Mouse (Mus musculus): ENCODE measurements around the gene Ctps2. TPM values are rescaled to one million over a fixed set of nuclear protein-coding genes. Genes with fewer than 3 reads are reported as not detected.

The Ctps2 gene
- polyA plus RNA-seq, 1 experiment, result 30.5 TPM

DNA sequence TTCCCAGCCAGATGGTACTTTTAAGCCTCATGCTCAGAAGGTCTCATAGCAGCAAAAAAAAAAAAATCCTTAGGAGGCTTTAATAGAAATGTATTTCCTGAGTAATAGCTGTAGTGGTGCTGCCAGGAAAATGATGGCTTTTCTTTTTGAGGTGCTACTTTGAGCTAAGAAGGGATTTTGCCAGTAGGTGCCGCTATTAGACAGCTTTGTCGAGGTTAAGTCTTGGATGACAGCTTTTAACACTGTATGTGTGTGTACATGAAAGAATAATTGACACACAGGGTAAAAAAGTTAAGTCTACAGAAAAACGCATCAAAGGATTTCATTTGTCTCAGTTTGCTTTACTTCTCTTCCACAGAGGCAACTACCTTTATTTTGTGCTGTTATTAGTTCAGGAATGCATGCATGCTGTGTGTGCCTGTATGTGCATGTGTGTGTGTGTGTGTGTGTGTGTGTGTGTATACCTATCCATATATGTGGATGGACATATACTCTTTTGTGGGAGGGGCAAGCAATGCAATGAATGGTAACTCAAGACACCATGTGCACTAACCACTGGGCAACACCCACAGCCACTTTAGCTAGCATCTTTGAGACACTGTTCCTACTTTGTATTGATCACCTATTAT is 48.9 kb downstream of the Ctps2 start:
- Histone ChIP-seq H3K27ac (ENCODE audit: control insufficient read depth, insufficient read depth, low read depth, low read length, poor library complexity) (no peak overlapping the region), H3K4me1 (ENCODE audit: control insufficient read depth, insufficient read depth, low read length) (no peaks in the 10 kb centered on the region), H3K4me3 (replicated peaks; ENCODE audit: control insufficient read depth, low read depth, low read length) (no peak overlapping the region)
- 40% methylated on average over 3 of the region's 3 CpGs for WGBS
- TF ChIP-seq CTCF (IDR thresholded peaks at IDR 0.05; ENCODE audit: control insufficient read depth, insufficient read depth, low read length), result no peak
- no peak for TF ChIP-seq POLR2A (IDR thresholded peaks at IDR 0.05; ENCODE audit: borderline replicate concordance, control insufficient read depth, low read depth, low read length)

DNA sequence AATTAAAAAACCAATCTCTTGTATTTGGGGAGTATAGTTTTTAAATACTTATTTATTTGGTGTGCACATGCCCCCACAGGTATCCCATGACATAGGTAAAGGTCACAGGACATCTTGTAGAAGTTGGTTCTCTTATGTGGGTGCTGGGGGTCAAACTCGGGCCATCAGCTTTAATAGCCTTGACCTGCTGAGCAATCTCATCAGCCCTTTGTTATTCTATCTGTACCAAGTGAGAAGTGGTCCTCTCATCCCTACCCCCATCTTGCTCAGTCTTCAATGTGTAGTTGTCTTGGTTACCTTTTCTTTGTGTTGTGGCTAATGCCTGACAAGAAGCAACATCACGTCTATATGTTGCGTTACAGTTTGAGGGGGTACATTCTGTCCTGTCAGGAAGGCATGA is 56.9 kb downstream of the Ctps2 start:
- Histone ChIP-seq H3K4me1 (ENCODE audit: control insufficient read depth, insufficient read depth, low read length) (no peaks in the 10 kb centered on the region), H3K4me3 (replicated peaks; ENCODE audit: control insufficient read depth, low read depth, low read length) (no peak overlapping the region), H3K27ac (ENCODE audit: control insufficient read depth, insufficient read depth, low read depth, low read length, poor library complexity) (no peak overlapping the region)
- WGBS, result 83% methylated on average over 3 of the region's 3 CpGs
- TF ChIP-seq POLR2A (IDR thresholded peaks at IDR 0.05; ENCODE audit: borderline replicate concordance, control insufficient read depth, low read depth, low read length), result no peak
- TF ChIP-seq CTCF (IDR thresholded peaks at IDR 0.05; ENCODE audit: control insufficient read depth, insufficient read depth, low read length), result no peak

- Histone ChIP-seq H3K4me1 (ENCODE audit: control insufficient read depth, insufficient read depth, low read length) (no peaks in the 10 kb centered on the region), H3K27ac (ENCODE audit: control insufficient read depth, insufficient read depth, low read depth, low read length, poor library complexity) (no peak overlapping the region), H3K4me3 (replicated peaks; ENCODE audit: control insufficient read depth, low read depth, low read length) (no peak overlapping the region)
- TF ChIP-seq CTCF (IDR thresholded peaks at IDR 0.05; ENCODE audit: control insufficient read depth, insufficient read depth, low read length), result no peak
- no peak for TF ChIP-seq POLR2A (IDR thresholded peaks at IDR 0.05; ENCODE audit: borderline replicate concordance, control insufficient read depth, low read depth, low read length)
- WGBS, result 79% methylated on average over 4 of the region's 4 CpGs
Measured at GRCm38 (mm10) chrX:162963840-162964239, 62.8 kb downstream of the Ctps2 start.

DNA sequence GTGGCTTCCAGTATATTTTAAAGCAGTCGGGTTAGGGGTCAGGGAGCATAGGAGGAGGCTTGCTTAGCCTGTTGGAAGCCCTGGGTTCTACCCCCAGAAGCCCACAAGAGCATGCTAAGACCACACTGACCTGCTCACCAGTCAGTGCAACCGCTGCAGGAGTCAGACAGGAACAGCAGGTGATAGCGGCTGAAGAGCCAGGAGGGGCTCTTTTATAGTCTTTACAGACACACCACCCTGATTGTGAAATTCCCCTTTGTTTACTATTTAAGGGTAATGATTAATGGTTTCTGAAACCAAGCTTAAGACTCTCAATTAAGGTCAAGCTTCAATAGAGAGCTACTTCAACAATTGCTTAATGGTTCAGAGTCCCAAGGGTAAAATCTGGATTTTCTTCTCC is 63.3 kb downstream of the Ctps2 start, which contains the start of gene S100g:
TSS of gene S100g (minus strand) at position 217 of the 400 bp plus-strand sequence.
- no peak within 1 kb of the TSS for H3K27ac ChIP-seq (ENCODE audit: control insufficient read depth, insufficient read depth, low read depth, low read length, poor library complexity)
- WGBS, result 69% methylated on average over 3 of the region's 3 CpGs
- TF ChIP-seq POLR2A (IDR thresholded peaks at IDR 0.05; ENCODE audit: borderline replicate concordance, control insufficient read depth, low read depth, low read length) (no peak), CTCF (IDR thresholded peaks at IDR 0.05; ENCODE audit: control insufficient read depth, insufficient read depth, low read length) (no peak)

DNA sequence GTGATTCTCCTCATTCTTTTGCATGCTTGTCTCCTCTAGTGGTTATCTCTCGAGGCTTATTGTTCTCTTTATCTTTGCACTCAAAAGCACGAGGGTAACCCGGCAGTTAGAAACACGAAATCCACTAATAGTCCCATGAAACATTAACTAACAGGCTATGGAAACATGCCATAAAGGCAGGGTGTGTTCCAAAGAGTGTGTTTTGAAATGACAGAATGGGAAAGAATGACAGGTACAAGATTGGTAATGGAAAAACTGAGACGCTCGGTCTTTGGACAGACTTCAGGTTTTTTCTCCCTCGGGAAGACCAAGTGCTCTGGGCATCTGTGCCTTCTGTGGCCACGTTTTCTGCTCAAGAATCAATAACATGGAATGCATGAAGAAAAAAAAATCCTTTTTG is 66.4 kb downstream of the Ctps2 start:
- TF ChIP-seq CTCF (IDR thresholded peaks at IDR 0.05; ENCODE audit: control insufficient read depth, insufficient read depth, low read length) (no peak), POLR2A (IDR thresholded peaks at IDR 0.05; ENCODE audit: borderline replicate concordance, control insufficient read depth, low read depth, low read length) (no peak)
- no peak overlapping the region for H3K27ac ChIP-seq (ENCODE audit: control insufficient read depth, insufficient read depth, low read depth, low read length, poor library complexity)
- 68% methylated on average over 8 of the region's 8 CpGs for WGBS
- no peaks in the 10 kb centered on the region for H3K4me1 ChIP-seq (ENCODE audit: control insufficient read depth, insufficient read depth, low read length)
- H3K4me3 ChIP-seq (replicated peaks; ENCODE audit: control insufficient read depth, low read depth, low read length), result no peak overlapping the region

More for the DNA sequence above, 63.3 kb downstream of the Ctps2 start, which contains the start of gene S100g:
- H3K4me3 ChIP-seq (replicated peaks; ENCODE audit: control insufficient read depth, low read depth, low read length), result no peak within 1 kb of the TSS
- no peaks in the 10 kb centered on the region for H3K4me1 ChIP-seq (ENCODE audit: control insufficient read depth, insufficient read depth, low read length)

GRCm38 (mm10) chrX:162976194-162976593 is 75.2 kb downstream of the Ctps2 start:
- no peak for TF ChIP-seq POLR2A (IDR thresholded peaks at IDR 0.05; ENCODE audit: borderline replicate concordance, control insufficient read depth, low read depth, low read length)
- no peak for TF ChIP-seq CTCF (IDR thresholded peaks at IDR 0.05; ENCODE audit: control insufficient read depth, insufficient read depth, low read length)
- WGBS, result 72% methylated on average over 3 of the region's 3 CpGs
- no peaks in the 10 kb centered on the region for H3K4me1 ChIP-seq (ENCODE audit: control insufficient read depth, insufficient read depth, low read length)
- no peak overlapping the region for H3K4me3 ChIP-seq (replicated peaks; ENCODE audit: control insufficient read depth, low read depth, low read length)
- H3K27ac ChIP-seq (ENCODE audit: control insufficient read depth, insufficient read depth, low read depth, low read length, poor library complexity), result no peak overlapping the region

GRCm38 (mm10) chrX:162986876-162987495 is 85.9 kb downstream of the Ctps2 start:
- Histone ChIP-seq H3K4me1 (ENCODE audit: control insufficient read depth, insufficient read depth, low read length) (no peaks in the 10 kb centered on the region), H3K27ac (ENCODE audit: control insufficient read depth, insufficient read depth, low read depth, low read length, poor library complexity) (no peak overlapping the region), H3K4me3 (replicated peaks; ENCODE audit: control insufficient read depth, low read depth, low read length) (no peak overlapping the region)
- TF ChIP-seq CTCF (IDR thresholded peaks at IDR 0.05; ENCODE audit: control insufficient read depth, insufficient read depth, low read length) (no peak), POLR2A (IDR thresholded peaks at IDR 0.05; ENCODE audit: borderline replicate concordance, control insufficient read depth, low read depth, low read length) (no peak)
- WGBS, result 93% methylated on average over 10 of the region's 10 CpGs

DNA sequence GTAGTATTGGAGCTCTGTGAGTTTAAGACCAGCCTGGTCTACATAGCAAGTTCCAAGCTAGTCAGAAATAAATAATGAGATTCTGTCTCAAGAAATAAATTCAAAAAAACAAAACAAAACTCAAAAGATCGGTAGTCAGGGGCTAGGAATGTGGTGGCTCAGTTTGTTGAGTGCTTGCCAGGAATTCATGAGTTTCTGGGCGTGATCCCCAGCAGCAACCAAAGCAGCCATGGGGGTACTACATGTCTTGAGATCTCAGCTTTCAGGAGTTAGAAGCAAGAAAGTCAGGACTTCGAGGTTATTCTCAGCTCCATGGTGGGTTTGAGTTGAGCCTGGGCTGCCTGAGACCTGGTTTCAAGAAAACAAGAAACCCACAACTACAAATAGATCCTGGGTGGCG is 90.4 kb downstream of the Ctps2 start:
- WGBS, result 80% methylated on average over 4 of the region's 4 CpGs
- Histone ChIP-seq H3K4me1 (ENCODE audit: control insufficient read depth, insufficient read depth, low read length) (no peaks in the 10 kb centered on the region), H3K27ac (ENCODE audit: control insufficient read depth, insufficient read depth, low read depth, low read length, poor library complexity) (no peak overlapping the region), H3K4me3 (replicated peaks; ENCODE audit: control insufficient read depth, low read depth, low read length) (no peak overlapping the region)
- no peak for TF ChIP-seq CTCF (IDR thresholded peaks at IDR 0.05; ENCODE audit: control insufficient read depth, insufficient read depth, low read length)
